ENCODE assay signal across 24 mouse cellular contexts in genomic region chr16:42748681-42749080, GRCm38 (mm10).
DNase-seq lines count a peak whose midpoint lies in the region; ATAC-seq lines count a peak whose summit lies in the region.
"Had no signal": no experiment of that assay in that cellular context is flagged by ENCODE, and none has a peak within 500 bp of the region (broad histone marks: within the 10 kb centered on the region; RNA-seq: fewer than 3 reads in every experiment).

No protein-coding gene starts in this region.

- DNase-seq in frontal cortex, postnatal 10 days (ENCODE audit: low spot score in 2 of 2), result no peak
- peak; percentile 24 for DNase-seq in left cerebral cortex, adult 11 months (ENCODE audit: low spot score)
- DNase-seq in left cerebral cortex, postnatal 4 days, result no peak
- DNase-seq in layer of hippocampus, adult 9-11 months, result peak; percentile 47
- DNase-seq in left cerebral cortex, postnatal 25 days (ENCODE audit: low spot score in 2 of 2), result peak; percentile 31 to 86
- no peak for DNase-seq in gastrocnemius, postnatal 36 days
- DNase-seq in cerebellum, postnatal 25 days, result no peak
- DNase-seq: adrenal gland, postnatal 10 days; cerebellum, adult 11-12 months; cerebellum, postnatal 14 days; embryo, embryonic 11 days; gastrocnemius, adult 2 months; heart, adult 2 months; kidney, adult 9 months; kidney, postnatal 10 days; liver, postnatal 0 days; lung, postnatal 36 days; thymus, adult 2 months; thymus, postnatal 36 days had no signal

- peak; percentile 80 for ATAC-seq in frontal cortex, adult (ENCODE audit: low TSS enrichment)
- ATAC-seq: forebrain, embryonic 16.5 days; intestine, postnatal 0 days; liver, embryonic 12.5 days; liver, postnatal 0 days; Patski had no signal

- intact Hi-C loops in left cerebral cortex, postnatal 4 days (cut with DNase I), result no loop called here
- intact Hi-C loops in left cerebral cortex, postnatal 25 days (cut with DNase I), result loop anchor here (1.0 kb wide), 1 partner anchor 140 kb away; no protein-coding TSS in a partner anchor
- intact Hi-C loops in gastrocnemius, postnatal 36 days (cut with DNase I), result no loop called here

Comparison
In these comparisons a context has a peak if more than half of its experiments do, and no peak if none do; other contexts are left out.
1. DNase-seq: peak in left cerebral cortex, adult 11 months (single experiment), layer of hippocampus, adult 9-11 months (single experiment) and left cerebral cortex, postnatal 25 days (2 of 2); none in frontal cortex, postnatal 10 days (0 of 2), left cerebral cortex, postnatal 4 days (single experiment), gastrocnemius, postnatal 36 days (0 of 2) and cerebellum, postnatal 25 days (0 of 2).